Mouse (Mus musculus) midbrain, embryonic 15.5 days (tissue): Measurements from ENCODE around the gene Ccdc14. TPM values are rescaled to one million over a fixed set of nuclear protein-coding genes. Genes with fewer than 3 reads are reported as not detected.

ENCODE experiments used
- ATAC-seq: fragments of 200-750 bp; cut with Nextera tagmentation; replicated peaks from 2 replicates; pipeline ENCODE4 v1.8.0; 2017; ENCODE audit warnings: moderate TSS enrichment
- H3K27ac ChIP-seq: fragments of 300-500 bp; sonication (generic); 2 replicates; pipeline ENCODE4 v1.5.1; 2015; ENCODE audit warnings: mild to moderate bottlenecking, inconsistent platforms
- H3K27me3 ChIP-seq: fragments of 300-500 bp; sonication (generic); replicated peaks from 2 replicates; pipeline ENCODE4 v1.6.1; 2015; ENCODE audit warnings: inconsistent platforms
- H3K36me3 ChIP-seq: fragments of 300-500 bp; sonication (generic); replicated peaks from 2 replicates; pipeline ENCODE4 v1.6.1; 2015; ENCODE audit warnings: inconsistent platforms
- H3K4me1 ChIP-seq: fragments of 300-500 bp; sonication (generic); 2 replicates; pipeline ENCODE4 v1.6.1; 2015; ENCODE audit warnings: inconsistent platforms
- H3K4me2 ChIP-seq: fragments of 300-500 bp; sonication (generic); 2 replicates; pipeline ENCODE4 v1.6.1; 2015; ENCODE audit warnings: inconsistent platforms, mild to moderate bottlenecking, moderate library complexity
- H3K4me3 ChIP-seq: fragments of 300-500 bp; sonication (generic); 2 replicates; pipeline ENCODE4 v1.5.1; 2015; ENCODE audit warnings: mild to moderate bottlenecking, inconsistent platforms
- H3K9ac ChIP-seq: fragments of 300-500 bp; sonication (generic); 2 replicates; pipeline ENCODE4 v1.6.1; 2015; ENCODE audit warnings: mild to moderate bottlenecking, inconsistent platforms
- H3K9me3 ChIP-seq: fragments of 300-500 bp; sonication (generic); 2 replicates; pipeline ENCODE4 v1.6.1; 2016; ENCODE audit warnings: inconsistent platforms
- WGBS: fragments of 180-500 bp; shearing (Covaris S2); methylation state at CpG from one replicate; pipeline ENCODE4 v1.1.7; 2015; ENCODE audit warnings: mixed read lengths; 5-methylcytosine and 5-hydroxymethylcytosine counted together
- polyA plus RNA-seq: library from polyadenylated mRNA; unstranded; fragments of >200 nt; fragmentation: Nextera tagmentation; extraction: Ambion mirVana; gene quantifications from 2 replicates; pipeline ENCODE4 v1.2.1, GENCODE M21; 2015

The Ccdc14 gene
- polyA plus RNA-seq, 1 experiment from 2014 or later, result 4.0 TPM

- Histone ChIP-seq H3K4me2 (no peak overlapping the region), H3K9me3 (no peaks in the 10 kb centered on the region), H3K27ac (no peak overlapping the region), H3K9ac (no peak overlapping the region), H3K4me1 (no peaks in the 10 kb centered on the region), H3K4me3 (no peak overlapping the region), H3K27me3 (no peaks in the 10 kb centered on the region), H3K36me3 (no peaks in the 10 kb centered on the region)
- 95% methylated on average over 1 of the region's 1 CpGs for WGBS
- ATAC-seq, result no peak
Observed at GRCm38 (mm10) chr16:34766193-34766592, 75.8 kb downstream of the Ccdc14 start.

GRCm38 (mm10) chr16:34767443-34767842 is 77.0 kb downstream of the Ccdc14 start:
- Histone ChIP-seq H3K9me3 (no peaks in the 10 kb centered on the region), H3K27me3 (no peaks in the 10 kb centered on the region), H3K36me3 (no peaks in the 10 kb centered on the region), H3K4me1 (peaks cover 1% of the 10 kb centered on the region), H3K4me2 (no peak overlapping the region), H3K27ac (no peak overlapping the region), H3K4me3 (no peak overlapping the region), H3K9ac (no peak overlapping the region)
- no peak for ATAC-seq
- WGBS, result 98% methylated on average over 2 of the region's 2 CpGs

- Histone ChIP-seq H3K9me3 (no peaks in the 10 kb centered on the region), H3K27me3 (no peaks in the 10 kb centered on the region), H3K27ac (no peak overlapping the region), H3K4me2 (no peak overlapping the region), H3K9ac (no peak overlapping the region), H3K4me1 (peaks cover 11% of the 10 kb centered on the region), H3K36me3 (no peaks in the 10 kb centered on the region), H3K4me3 (no peak overlapping the region)
- no peak for ATAC-seq
- WGBS, result 53% methylated on average over 4 of the region's 4 CpGs
Observed at GRCm38 (mm10) chr16:34768436-34768835, 78.0 kb downstream of the Ccdc14 start.

- Histone ChIP-seq H3K36me3 (no peaks in the 10 kb centered on the region), H3K4me1 (peaks cover 14% of the 10 kb centered on the region), H3K4me3 (no peak overlapping the region), H3K9ac (no peak overlapping the region), H3K4me2 (no peak overlapping the region), H3K27ac (no peak overlapping the region), H3K27me3 (no peaks in the 10 kb centered on the region), H3K9me3 (no peaks in the 10 kb centered on the region)
- WGBS, result 95% methylated on average over 4 of the region's 4 CpGs
- no peak for ATAC-seq
Observed at GRCm38 (mm10) chr16:34770127-34770526, 79.7 kb downstream of the Ccdc14 start.

- ATAC-seq, result peak; percentile 93
Observed at GRCm38 (mm10) chr16:34772445-34773032, 82.1 kb downstream of the Ccdc14 start.

More at GRCm38 (mm10) chr16:34772445-34773032, 82.1 kb downstream of the Ccdc14 start:
- Histone ChIP-seq H3K9ac (no peak overlapping the region), H3K4me1 (peaks cover 14% of the 10 kb centered on the region), H3K4me2 (no peak overlapping the region), H3K27me3 (no peaks in the 10 kb centered on the region), H3K27ac (peak overlapping the region; percentile 19), H3K4me3 (no peak overlapping the region), H3K36me3 (no peaks in the 10 kb centered on the region), H3K9me3 (no peaks in the 10 kb centered on the region)
- WGBS, result 2% methylated on average over 4 of the region's 4 CpGs

Other genes starting within 250 kb of the Ccdc14 start
- 34.5 and 39.2 TPM in 2 replicates for gene Kalrn, start 117.1 kb upstream of the Ccdc14 start, polyA plus RNA-seq
- gene Ropn1, start 40.7 kb upstream of the Ccdc14 start, polyA plus RNA-seq, result not detected in 2 replicates
- gene Mylk, start 54.6 kb downstream of the Ccdc14 start, polyA plus RNA-seq, result 4.1 and 4.9 TPM in 2 replicates